Mouse (Mus musculus) thymus, adult 2 months (tissue): Measurements from ENCODE around the gene Adgra1. TPM values are rescaled to one million over a fixed set of nuclear protein-coding genes. Genes with fewer than 3 reads are reported as not detected.

Experiments
- DNase-seq: peaks from one replicate; pipeline ENCODE4 v3.0.0; 2021
- H3K27ac ChIP-seq: fragments of 200-500 bp; 2 replicates; pipeline ENCODE4 v1.5.1; 2012; ENCODE audit warnings: low read length, control low read depth; ENCODE audit not compliant: control insufficient read depth, insufficient read depth
- H3K27me3 ChIP-seq: fragments of 200-500 bp; 2 replicates; pipeline ENCODE4 v1.6.1; 2012; ENCODE audit warnings: mild to moderate bottlenecking, low read length, moderate library complexity, mixed read lengths; ENCODE audit not compliant: control insufficient read depth, insufficient read depth
- H3K36me3 ChIP-seq: fragments of 200-500 bp; 2 replicates; pipeline ENCODE4 v1.6.1; 2012; ENCODE audit warnings: mild to moderate bottlenecking, low read length, moderate library complexity; ENCODE audit not compliant: control insufficient read depth, insufficient read depth
- H3K4me1 ChIP-seq: fragments of 200-500 bp; replicated peaks from 2 replicates; pipeline ENCODE4 v1.6.1; 2012; ENCODE audit warnings: low read length; ENCODE audit not compliant: control insufficient read depth, insufficient read depth
- H3K4me3 ChIP-seq: fragments of 200-500 bp; 2 replicates; pipeline ENCODE4 v1.5.1; 2012; ENCODE audit warnings: mild to moderate bottlenecking, low read length, control low read depth, moderate library complexity; ENCODE audit not compliant: control insufficient read depth, insufficient read depth
- CTCF ChIP-seq: fragments of 200-500 bp; IDR thresholded peaks from 2 replicates; pipeline ENCODE4 v1.5.1; 2012; ENCODE audit warnings: mild to moderate bottlenecking, control low read depth, low read length, moderate library complexity, borderline replicate concordance; ENCODE audit not compliant: control insufficient read depth, poor library complexity, insufficient read depth; ENCODE audit errors: extremely low read depth
- POLR2A ChIP-seq: fragments of 200-500 bp; IDR thresholded peaks from 2 replicates; pipeline ENCODE4 v1.6.1; 2012; ENCODE audit warnings: mild to moderate bottlenecking, low read length, control low read depth, moderate library complexity; ENCODE audit not compliant: control insufficient read depth, poor library complexity, insufficient read depth; ENCODE audit errors: extremely low read depth
- WGBS: fragments of 180-500 bp; shearing (Covaris S2); methylation state at CpG from one replicate; pipeline ENCODE4 v1.1.7; 2018; 5-methylcytosine and 5-hydroxymethylcytosine counted together
- polyA plus RNA-seq: library from polyadenylated mRNA; depleted of rRNA; stranded (reverse); fragments of >200 nt; gene quantifications from 2 replicates; pipeline ENCODE4 v1.2.3, GENCODE M21; 2012; rRNA removed

Adgra1 gene
- 0.08 and 0.10 TPM in 2 replicates for polyA plus RNA-seq

DNA sequence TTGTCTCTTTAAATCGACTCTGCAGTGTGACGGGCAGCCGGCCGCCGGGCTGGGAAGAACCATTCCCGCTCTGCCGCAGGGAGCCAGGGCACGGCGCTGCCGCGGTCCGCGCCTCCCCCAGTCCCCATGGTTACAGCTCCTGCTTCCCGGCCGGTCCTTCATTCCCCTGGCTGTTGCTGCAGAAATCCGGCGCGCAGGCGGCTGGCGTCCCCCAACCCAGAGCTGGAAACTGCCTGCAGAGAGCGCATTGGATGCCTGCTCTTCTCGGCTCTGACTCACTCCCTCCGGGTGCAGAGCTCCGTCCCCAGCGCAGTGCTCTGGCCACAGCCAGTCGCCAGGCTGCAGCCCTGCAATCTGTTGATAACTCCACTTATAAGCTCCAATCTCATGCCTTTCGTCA, at the start of gene Adgra1:
TSS of gene Adgra1 (plus strand) at position 139 of the 400 bp plus-strand sequence.
- WGBS: 5% methylated on average over 27 of the region's 27 CpGs

DNA sequence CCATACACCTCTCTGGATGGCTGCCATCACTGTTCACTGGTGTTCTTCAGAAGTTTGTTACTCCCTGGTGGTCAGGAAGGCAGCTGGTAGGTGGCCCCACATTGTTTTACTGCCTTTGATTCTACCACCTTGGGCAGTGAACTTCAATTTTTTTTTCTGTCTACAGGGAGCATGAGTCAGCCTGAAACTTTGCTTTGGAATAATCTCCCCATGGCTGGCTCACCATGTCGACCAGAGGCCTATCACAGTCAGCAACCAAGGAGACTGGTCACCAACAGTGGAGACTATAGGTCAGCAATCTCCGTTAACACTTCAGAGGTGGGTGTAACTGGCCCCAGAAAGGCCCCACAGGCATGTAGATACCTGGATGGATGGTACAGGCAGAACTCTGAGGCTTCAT, 46.6 kb upstream of the Adgra1 start:
- TF ChIP-seq CTCF (no peak), POLR2A (no peak)
- Histone ChIP-seq H3K4me3 (no peak overlapping the region), H3K36me3 (no peaks in the 10 kb centered on the region), H3K27ac (no peak overlapping the region), H3K4me1 (no peaks in the 10 kb centered on the region), H3K27me3 (no peaks in the 10 kb centered on the region)
- no peak for DNase-seq
- WGBS: 75% methylated on average over 2 of the region's 2 CpGs

More for the DNA sequence above, at the start of gene Adgra1:
- no peaks in the 10 kb centered on the region for H3K36me3 ChIP-seq
- H3K4me1 ChIP-seq: no peaks in the 10 kb centered on the region
- H3K27ac ChIP-seq: no peak within 1 kb of the TSS
- no peak for DNase-seq
- H3K27me3 ChIP-seq: no peaks in the 10 kb centered on the region
- TF ChIP-seq POLR2A (no peak), CTCF (no peak)
- no peak within 1 kb of the TSS for H3K4me3 ChIP-seq

DNA sequence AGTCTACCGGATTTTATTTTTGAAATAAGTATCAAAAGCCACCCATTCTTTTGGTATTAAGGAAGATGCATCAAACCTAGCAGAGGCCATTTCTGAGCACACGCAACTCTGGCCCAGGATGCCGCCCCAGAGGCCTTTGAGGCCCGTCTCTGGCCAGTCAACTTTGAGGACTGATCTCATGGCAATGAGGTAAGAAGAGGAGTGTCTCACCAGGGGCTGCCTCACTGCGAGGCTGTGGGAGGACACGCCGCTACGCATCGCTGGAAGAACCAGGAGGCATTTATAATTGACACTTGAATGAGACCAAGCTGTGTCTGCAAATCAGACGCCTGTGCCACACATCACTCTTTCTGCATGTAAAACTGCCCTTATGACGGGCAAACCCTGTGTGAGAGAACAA, 45.0 kb upstream of the Adgra1 start:
- DNase-seq: no peak
- WGBS: 93% methylated on average over 11 of the region's 11 CpGs
- no peaks in the 10 kb centered on the region for H3K27me3 ChIP-seq
- H3K27ac ChIP-seq: no peak overlapping the region
- H3K4me3 ChIP-seq: no peak overlapping the region
- H3K36me3 ChIP-seq: no peaks in the 10 kb centered on the region
- TF ChIP-seq POLR2A (no peak), CTCF (no peak)
- no peaks in the 10 kb centered on the region for H3K4me1 ChIP-seq

DNA sequence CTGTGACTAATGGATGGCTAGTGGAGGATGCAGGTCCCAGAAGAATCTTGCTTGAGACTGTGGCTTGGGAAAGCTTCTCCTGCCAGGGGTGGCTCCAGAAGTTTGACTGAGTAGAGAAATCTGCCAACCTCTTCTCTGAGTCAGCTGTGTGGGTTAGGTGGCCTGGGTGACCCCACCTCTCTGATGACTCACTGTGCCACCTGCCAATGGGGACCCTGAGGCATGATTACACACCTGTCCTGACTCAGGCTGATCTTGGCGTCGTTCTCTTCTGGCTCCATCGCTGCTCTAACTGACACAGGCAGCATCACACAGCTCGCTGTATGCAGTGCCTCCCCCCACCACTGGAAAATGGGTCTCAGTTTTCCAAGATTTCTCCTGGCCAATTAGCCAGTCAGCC, 44.3 kb upstream of the Adgra1 start:
- DNase-seq: no peak
- Histone ChIP-seq H3K36me3 (no peaks in the 10 kb centered on the region), H3K27ac (no peak overlapping the region), H3K27me3 (no peaks in the 10 kb centered on the region), H3K4me1 (no peaks in the 10 kb centered on the region), H3K4me3 (no peak overlapping the region)
- TF ChIP-seq CTCF (no peak), POLR2A (no peak)
- WGBS: 87% methylated on average over 4 of the region's 4 CpGs

DNA sequence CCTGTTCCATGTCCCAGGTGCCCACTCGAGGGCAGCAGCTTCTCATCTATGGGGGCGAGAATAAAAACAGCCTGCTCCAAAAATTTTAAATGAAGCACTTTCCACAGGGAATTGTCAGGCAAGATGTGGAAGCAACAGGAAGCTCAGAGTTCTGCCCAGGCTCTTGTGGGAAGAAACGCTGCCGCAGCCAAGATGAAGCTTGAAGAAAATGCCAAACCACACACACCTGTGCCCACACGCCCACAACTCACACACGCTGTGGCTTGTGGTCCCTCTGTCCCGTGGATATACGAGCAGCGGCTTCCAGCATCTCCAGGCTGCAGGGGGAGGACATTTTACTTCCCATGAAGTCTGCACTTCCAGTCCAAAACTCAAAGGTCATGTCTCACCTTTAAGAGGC, 42.4 kb upstream of the Adgra1 start:
- TF ChIP-seq POLR2A (no peak), CTCF (no peak)
- DNase-seq: no peak
- Histone ChIP-seq H3K4me3 (no peak overlapping the region), H3K4me1 (no peaks in the 10 kb centered on the region), H3K27ac (no peak overlapping the region), H3K36me3 (no peaks in the 10 kb centered on the region), H3K27me3 (no peaks in the 10 kb centered on the region)
- WGBS: 28% methylated on average over 9 of the region's 9 CpGs

DNA sequence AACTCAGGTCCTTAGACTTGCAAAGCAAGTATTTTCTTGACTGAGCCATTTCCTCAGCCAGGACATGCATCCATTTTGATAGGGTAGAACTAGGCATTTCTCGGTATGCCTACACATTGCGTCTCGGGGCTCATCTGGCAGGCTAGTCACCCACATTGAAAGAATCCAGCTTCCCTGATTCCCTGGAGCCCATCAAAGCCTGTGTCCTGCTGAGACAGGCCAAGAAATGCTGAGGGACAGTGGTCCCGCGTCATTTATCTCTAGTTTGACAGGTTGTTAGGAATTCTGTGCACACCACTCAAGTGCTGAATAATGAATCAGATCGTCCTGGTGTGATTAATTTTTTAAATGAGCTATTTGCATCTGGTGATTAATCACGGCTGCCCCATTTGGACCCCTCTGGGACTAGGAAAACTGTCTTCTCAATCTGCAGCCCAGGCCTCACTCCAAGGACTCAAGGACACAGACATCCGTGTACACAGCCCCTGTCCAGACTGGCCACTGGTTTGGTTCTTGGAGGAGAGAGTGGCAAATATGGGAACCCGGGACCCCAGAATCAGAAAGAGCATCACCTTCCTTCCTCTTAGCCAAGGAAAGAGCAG, 38.9 kb upstream of the Adgra1 start:
- no peak overlapping the region for H3K27ac ChIP-seq
- 89% methylated on average over 9 of the region's 9 CpGs for WGBS
- H3K36me3 ChIP-seq: no peaks in the 10 kb centered on the region
- TF ChIP-seq POLR2A: no peak
- no peak for TF ChIP-seq CTCF
- no peaks in the 10 kb centered on the region for H3K4me1 ChIP-seq
- no peak overlapping the region for H3K4me3 ChIP-seq
- no peaks in the 10 kb centered on the region for H3K27me3 ChIP-seq
- DNase-seq: no peak
